Mouse (Mus musculus) monocyte, adult 59 days (primary cell): ENCODE results near the gene Ptpn4. TPM values are rescaled to one million over a fixed set of nuclear protein-coding genes. Genes with fewer than 3 reads are reported as not detected.

ENCODE experiments used
- total RNA-seq, 2 experiments: library from RNA; stranded (reverse); gene quantifications; one replicate each; pipeline ENCODE4 v1.2.4; 2023

Ptpn4 gene
- total RNA-seq: 10 to 100 TPM in 1 of 2 experiments, 1 to 10 TPM in 1; 8.1 to 10.7 TPM

GRCm38 (mm10) chr1:119837035-119837751 is at the start of gene Ptpn4:
Ptpn4 (minus strand) TSS chr1:119837613.

GRCm38 (mm10) chr1:119648205-119649111 is 189.0 kb downstream of the Ptpn4 start, which contains the start of gene Epb41l5:
Epb41l5 (minus strand) TSS chr1:119649000.

Other genes with a start within 250 kb of the Ptpn4 start
- under 1 TPM; 0.24 to 0.30 TPM for gene Epb41l5, start 188.6 kb downstream of the Ptpn4 start, total RNA-seq
- gene Tmem177, start 75.6 kb upstream of the Ptpn4 start, total RNA-seq: 1 to 10 TPM; 1.0 to 1.1 TPM
- gene Cfap221, start 159.6 kb upstream of the Ptpn4 start, total RNA-seq: not detected
- not detected for gene Sctr, start 169.3 kb upstream of the Ptpn4 start, total RNA-seq
- 1 to 10 TPM; 9.7 to 9.8 TPM for gene Tmem37, start 236.5 kb upstream of the Ptpn4 start, total RNA-seq